Mouse (Mus musculus): ENCODE data around the gene Stxbp4. TPM values are rescaled to one million over a fixed set of nuclear protein-coding genes. Genes with fewer than 3 reads are reported as not detected.

Gene Stxbp4
- polyA plus RNA-seq, 1 experiment: 0.44 TPM

- TF ChIP-seq CTCF (IDR thresholded peaks at IDR 0.05; ENCODE audit: extremely low read depth, insufficient read length, insufficient replicate concordance, low read depth, low read length): no peak
- no peak for TF ChIP-seq POLR2A (IDR thresholded peaks at IDR 0.05; ENCODE audit: low read depth, low read length)
- H3K4me1 ChIP-seq (ENCODE audit: control insufficient read depth, insufficient read depth, insufficient read length, low read length): no peaks in the 10 kb centered on the region
- H3K4me3 ChIP-seq (ENCODE audit: low read depth, low read length): no peak overlapping the region
- no peaks in the 10 kb centered on the region for H3K27me3 ChIP-seq (ENCODE audit: control insufficient read depth, insufficient read depth, low read length)
- WGBS: 94% methylated on average over 7 of the region's 7 CpGs
- no peaks in the 10 kb centered on the region for H3K36me3 ChIP-seq (ENCODE audit: control insufficient read depth, insufficient read depth, low read length)
- no peak overlapping the region for H3K27ac ChIP-seq (ENCODE audit: insufficient read depth, low read depth, low read length)
Measured at GRCm38 (mm10) chr11:90538636-90539263, 99.1 kb downstream of the Stxbp4 start.

GRCm38 (mm10) chr11:90525311-90525710 is 112.6 kb downstream of the Stxbp4 start:
- no peak overlapping the region for H3K27ac ChIP-seq (ENCODE audit: insufficient read depth, low read depth, low read length)
- no peaks in the 10 kb centered on the region for H3K27me3 ChIP-seq (ENCODE audit: control insufficient read depth, insufficient read depth, low read length)
- 39% methylated on average over 2 of the region's 2 CpGs for WGBS

GRCm38 (mm10) chr11:90521040-90521439 is 116.8 kb downstream of the Stxbp4 start:
- Histone ChIP-seq H3K4me1 (ENCODE audit: control insufficient read depth, insufficient read depth, insufficient read length, low read length) (peaks cover 2% of the 10 kb centered on the region; the same call in 1 of the 2 replicates), H3K27me3 (ENCODE audit: control insufficient read depth, insufficient read depth, low read length) (no peaks in the 10 kb centered on the region), H3K27ac (ENCODE audit: insufficient read depth, low read depth, low read length) (no peak overlapping the region), H3K4me3 (ENCODE audit: low read depth, low read length) (no peak overlapping the region), H3K36me3 (ENCODE audit: control insufficient read depth, insufficient read depth, low read length) (no peaks in the 10 kb centered on the region)
- WGBS: 38% methylated on average over 8 of the region's 8 CpGs
- TF ChIP-seq CTCF (IDR thresholded peaks at IDR 0.05; ENCODE audit: extremely low read depth, insufficient read length, insufficient replicate concordance, low read depth, low read length) (no peak), POLR2A (IDR thresholded peaks at IDR 0.05; ENCODE audit: low read depth, low read length) (no peak)

More at GRCm38 (mm10) chr11:90525311-90525710, 112.6 kb downstream of the Stxbp4 start:
- Histone ChIP-seq H3K36me3 (ENCODE audit: control insufficient read depth, insufficient read depth, low read length) (no peaks in the 10 kb centered on the region), H3K4me1 (ENCODE audit: control insufficient read depth, insufficient read depth, insufficient read length, low read length) (peaks cover 2% of the 10 kb centered on the region; the same call in 1 of the 2 replicates), H3K4me3 (ENCODE audit: low read depth, low read length) (no peak overlapping the region)
- no peak for TF ChIP-seq CTCF (IDR thresholded peaks at IDR 0.05; ENCODE audit: extremely low read depth, insufficient read length, insufficient replicate concordance, low read depth, low read length)
- no peak for TF ChIP-seq POLR2A (IDR thresholded peaks at IDR 0.05; ENCODE audit: low read depth, low read length)

GRCm38 (mm10) chr11:90517750-90518149 is 120.1 kb downstream of the Stxbp4 start:
- TF ChIP-seq POLR2A (IDR thresholded peaks at IDR 0.05; ENCODE audit: low read depth, low read length): no peak
- no peak for TF ChIP-seq CTCF (IDR thresholded peaks at IDR 0.05; ENCODE audit: extremely low read depth, insufficient read length, insufficient replicate concordance, low read depth, low read length)
- H3K36me3 ChIP-seq (ENCODE audit: control insufficient read depth, insufficient read depth, low read length): no peaks in the 10 kb centered on the region
- H3K27me3 ChIP-seq (ENCODE audit: control insufficient read depth, insufficient read depth, low read length): no peaks in the 10 kb centered on the region
- 79% methylated on average over 1 of the region's 1 CpGs for WGBS
- H3K4me3 ChIP-seq (ENCODE audit: low read depth, low read length): no peak overlapping the region
- no peak overlapping the region for H3K27ac ChIP-seq (ENCODE audit: insufficient read depth, low read depth, low read length)
- peaks cover 2% of the 10 kb centered on the region; the same call in 1 of the 2 replicates for H3K4me1 ChIP-seq (ENCODE audit: control insufficient read depth, insufficient read depth, insufficient read length, low read length)

GRCm38 (mm10) chr11:90512538-90513219 is 125.2 kb downstream of the Stxbp4 start:
- H3K4me1 ChIP-seq (ENCODE audit: control insufficient read depth, insufficient read depth, insufficient read length, low read length): no peaks in the 10 kb centered on the region
- no peaks in the 10 kb centered on the region for H3K27me3 ChIP-seq (ENCODE audit: control insufficient read depth, insufficient read depth, low read length)
- WGBS: 62% methylated on average over 5 of the region's 5 CpGs
- no peaks in the 10 kb centered on the region for H3K36me3 ChIP-seq (ENCODE audit: control insufficient read depth, insufficient read depth, low read length)
- H3K27ac ChIP-seq (ENCODE audit: insufficient read depth, low read depth, low read length): no peak overlapping the region
- TF ChIP-seq CTCF (IDR thresholded peaks at IDR 0.05; ENCODE audit: extremely low read depth, insufficient read length, insufficient replicate concordance, low read depth, low read length) (no peak), POLR2A (IDR thresholded peaks at IDR 0.05; ENCODE audit: low read depth, low read length) (no peak)
- H3K4me3 ChIP-seq (ENCODE audit: low read depth, low read length): no peak overlapping the region

- TF ChIP-seq POLR2A (IDR thresholded peaks at IDR 0.05; ENCODE audit: low read depth, low read length) (no peak), CTCF (IDR thresholded peaks at IDR 0.05; ENCODE audit: extremely low read depth, insufficient read length, insufficient replicate concordance, low read depth, low read length) (no peak)
- H3K27ac ChIP-seq (ENCODE audit: insufficient read depth, low read depth, low read length): no peak overlapping the region
- WGBS: 77% methylated on average over 4 of the region's 4 CpGs
- no peaks in the 10 kb centered on the region for H3K27me3 ChIP-seq (ENCODE audit: control insufficient read depth, insufficient read depth, low read length)
- H3K36me3 ChIP-seq (ENCODE audit: control insufficient read depth, insufficient read depth, low read length): no peaks in the 10 kb centered on the region
- no peak overlapping the region for H3K4me3 ChIP-seq (ENCODE audit: low read depth, low read length)
- no peaks in the 10 kb centered on the region for H3K4me1 ChIP-seq (ENCODE audit: control insufficient read depth, insufficient read depth, insufficient read length, low read length)
Measured at GRCm38 (mm10) chr11:90501846-90502245, 136.0 kb downstream of the Stxbp4 start.

GRCm38 (mm10) chr11:90499918-90500317 is 138.0 kb downstream of the Stxbp4 start:
- Histone ChIP-seq H3K27ac (ENCODE audit: insufficient read depth, low read depth, low read length) (no peak overlapping the region), H3K4me3 (ENCODE audit: low read depth, low read length) (no peak overlapping the region), H3K4me1 (ENCODE audit: control insufficient read depth, insufficient read depth, insufficient read length, low read length) (no peaks in the 10 kb centered on the region), H3K27me3 (ENCODE audit: control insufficient read depth, insufficient read depth, low read length) (no peaks in the 10 kb centered on the region), H3K36me3 (ENCODE audit: control insufficient read depth, insufficient read depth, low read length) (no peaks in the 10 kb centered on the region)
- TF ChIP-seq POLR2A (IDR thresholded peaks at IDR 0.05; ENCODE audit: low read depth, low read length) (no peak), CTCF (IDR thresholded peaks at IDR 0.05; ENCODE audit: extremely low read depth, insufficient read length, insufficient replicate concordance, low read depth, low read length) (no peak)
- 94% methylated on average over 6 of the region's 6 CpGs for WGBS

Data from small intestine, adult 2 months (tissue).